In genomic region chr4:32889246-32889645, GRCm38 (mm10) we compare ENCODE assay signal across 8 mouse cellular contexts.
DNase-seq lines count a peak whose midpoint lies in the region; ATAC-seq and TF ChIP-seq lines count a peak whose summit lies in the region.

No protein-coding gene starts in this region.

- no peak for TF ChIP-seq CTCF in lung, embryonic 14.5 days (IDR thresholded peaks at IDR 0.05; ENCODE audit: low read depth)

- H3K27ac ChIP-seq in embryonic facial prominence, embryonic 14.5 days (replicated peaks; ENCODE audit: low read depth, low read length): peak overlapping the region; percentile 28; the same call in 1 of the 2 replicates
- H3K27ac ChIP-seq in heart, embryonic 12.5 days (ENCODE audit: poor library complexity, severe bottlenecking): peak overlapping the region; percentile 90
- H3K27ac ChIP-seq in lung, embryonic 14.5 days (ENCODE audit: low read depth): peak overlapping the region; percentile 50; the same call in 1 of the 2 replicates

- no peak overlapping the region for H3K4me3 ChIP-seq in embryonic facial prominence, embryonic 14.5 days (ENCODE audit: low read depth, low read length)
- H3K4me3 ChIP-seq in heart, embryonic 12.5 days: no peak overlapping the region
- no peak overlapping the region for H3K4me3 ChIP-seq in lung, embryonic 14.5 days (ENCODE audit: low read depth, low read length)

- peak; percentile 89 for ATAC-seq in embryonic facial prominence, embryonic 14.5 days (ENCODE audit: low read depth)
- peak; percentile 81 for ATAC-seq in heart, embryonic 12.5 days (ENCODE audit: insufficient number of reproducible peaks, low FRiP score)
- ATAC-seq in lung, embryonic 14.5 days (ENCODE audit: insufficient read depth): peak; percentile 66
- no peak for ATAC-seq in monocyte, adult 5-6 weeks (replicated peaks; ENCODE audit: insufficient number of reproducible peaks, low FRiP score, low TSS enrichment, poor library complexity, severe bottlenecking)

- peak; percentile 35 for DNase-seq in urinary bladder, postnatal 14 days (ENCODE audit: low spot score)
- no peak for DNase-seq in urinary bladder, postnatal 25 days (ENCODE audit: low spot score)
- DNase-seq in embryonic facial prominence, embryonic 14.5 days (ENCODE audit: low spot score): peak; percentile 90
- peak; percentile 36 for DNase-seq in kidney, adult 18-20 months
- peak; percentile 69 for DNase-seq in lung, embryonic 14.5 days
- DNase-seq in retina, adult 2 months (ENCODE audit: low read depth, low spot score): peak; percentile 32

- H3K4me2 ChIP-seq in embryonic facial prominence, embryonic 14.5 days (ENCODE audit: low read depth, low read length): peak overlapping the region; percentile 12; the same call in 1 of the 2 replicates
- H3K4me2 ChIP-seq in heart, embryonic 12.5 days: peak overlapping the region; percentile 58
- H3K4me2 ChIP-seq in lung, embryonic 14.5 days: peak overlapping the region; percentile 35; the same call in 1 of the 2 replicates

- 0 out of 2 replicates have a peak, but pooled peaks cover 7% of the 10 kb centered on the region for H3K4me1 ChIP-seq in embryonic facial prominence, embryonic 14.5 days (ENCODE audit: control insufficient read depth, insufficient read depth, low read length)
- peaks cover 28% of the 10 kb centered on the region for H3K4me1 ChIP-seq in heart, embryonic 12.5 days (replicated peaks)
- peaks cover 7% of the 10 kb centered on the region; the same call in 1 of the 2 replicates for H3K4me1 ChIP-seq in lung, embryonic 14.5 days (ENCODE audit: insufficient read depth)

- no peaks in the 10 kb centered on the region for H3K27me3 ChIP-seq in embryonic facial prominence, embryonic 14.5 days (replicated peaks; ENCODE audit: control insufficient read depth, insufficient read depth, low read length)
- H3K27me3 ChIP-seq in heart, embryonic 12.5 days (replicated peaks): no peaks in the 10 kb centered on the region
- no peaks in the 10 kb centered on the region for H3K27me3 ChIP-seq in lung, embryonic 14.5 days (ENCODE audit: insufficient read depth, low read length)

- no peak overlapping the region for H3K9ac ChIP-seq in embryonic facial prominence, embryonic 14.5 days (ENCODE audit: low read depth, low read length)
- H3K9ac ChIP-seq in heart, embryonic 12.5 days: no peak overlapping the region
- H3K9ac ChIP-seq in lung, embryonic 14.5 days: no peak overlapping the region

- 50% methylated on average over 11 of the region's 11 CpGs for WGBS in embryonic facial prominence, embryonic 14.5 days
- 35% methylated on average over 11 of the region's 11 CpGs for WGBS in heart, embryonic 12.5 days
- WGBS in lung, embryonic 14.5 days: 48% methylated on average over 11 of the region's 11 CpGs

- H3K36me3 ChIP-seq in embryonic facial prominence, embryonic 14.5 days (ENCODE audit: control insufficient read depth, insufficient read depth, low read length): no peaks in the 10 kb centered on the region
- H3K36me3 ChIP-seq in heart, embryonic 12.5 days: peaks cover 4% of the 10 kb centered on the region
- H3K36me3 ChIP-seq in lung, embryonic 14.5 days (ENCODE audit: insufficient read depth): no peaks in the 10 kb centered on the region

- peaks cover 11% of the 10 kb centered on the region for H3K9me3 ChIP-seq in embryonic facial prominence, embryonic 14.5 days (ENCODE audit: control insufficient read depth, low read length)
- peaks cover 16% of the 10 kb centered on the region for H3K9me3 ChIP-seq in heart, embryonic 12.5 days (replicated peaks)
- peaks cover 10% of the 10 kb centered on the region for H3K9me3 ChIP-seq in lung, embryonic 14.5 days (ENCODE audit: low read depth, low read length)

Comparison
In these comparisons a context has a peak if more than half of its experiments do, and no peak if none do; other contexts are left out.
1. H3K27ac ChIP-seq: peak in every context shown above with its lines; median percentile 90 in heart, embryonic 12.5 days; 50 in lung, embryonic 14.5 days; 28 in embryonic facial prominence, embryonic 14.5 days.